Mouse (Mus musculus) MEL (cell line): ENCODE measurements at regions not wholly inside any gene's neighbourhood (a gene's known extent, or its start where the extent isn't known, plus 50 kb on each side); places are given as distances from the start of the nearest gene placed in this dataset.

Experiments used
- DNase-seq: peaks from one replicate; pipeline ENCODE4 v3.0.0; 2011; ENCODE audit warnings: low read depth, low spot score
- H3K27ac ChIP-seq: 2 replicates; pipeline ENCODE4 v1.5.1; 2012; ENCODE audit warnings: low read depth, mild to moderate bottlenecking, control low read depth, low read length, moderate library complexity; ENCODE audit not compliant: control insufficient read depth
- H3K27me3 ChIP-seq, 2 experiments: fragments of 150-350 bp in 1 of 2; sonication (generic) in 1 of 2; 2 replicates each; pipeline ENCODE4 v1.6.1; 2012; ENCODE audit warnings: low read length in 2 of 2, mild to moderate bottlenecking in 2 of 2, improper control_type of control experiment in 1 of 2, moderate library complexity in 1 of 2; ENCODE audit not compliant: insufficient read depth in 2 of 2, control insufficient read depth in 1 of 2
- H3K36me3 ChIP-seq, 2 experiments: 2 replicates each; pipeline ENCODE4 v1.6.1; 2012 to 2014; ENCODE audit warnings: low read length in 2 of 2, improper control_type of control experiment in 1 of 2, inconsistent platforms in 1 of 2, mild to moderate bottlenecking in 1 of 2; ENCODE audit not compliant: insufficient read depth in 2 of 2, control insufficient read depth in 1 of 2
- H3K4me1 ChIP-seq, 2 experiments: fragments of 150-350 bp in 1 of 2; sonication (generic) in 1 of 2; 2 replicates each; pipeline ENCODE4 v1.6.1; 2012; ENCODE audit warnings: low read length in 2 of 2, improper control_type of control experiment in 1 of 2, mild to moderate bottlenecking in 1 of 2; ENCODE audit not compliant: insufficient read depth in 2 of 2, control insufficient read depth in 1 of 2
- H3K4me3 ChIP-seq, 2 experiments: fragments of 150-350 bp in 1 of 2; sonication (generic) in 1 of 2; 2 replicates each; pipeline ENCODE4 v1.5.1; 2012; ENCODE audit warnings: low read depth in 2 of 2, low read length in 2 of 2, mild to moderate bottlenecking in 2 of 2, moderate library complexity in 2 of 2, control low read depth in 1 of 2, improper control_type of control experiment in 1 of 2; ENCODE audit not compliant: control insufficient read depth in 1 of 2, insufficient read depth in 1 of 2
- H3K79me2 ChIP-seq: 2 replicates; pipeline ENCODE4 v1.6.1; 2012; ENCODE audit warnings: mild to moderate bottlenecking, low read length, moderate library complexity; ENCODE audit not compliant: control insufficient read depth, poor library complexity, insufficient read depth
- H3K9ac ChIP-seq: 2 replicates; pipeline ENCODE4 v1.6.1; 2012; ENCODE audit warnings: low read depth, mild to moderate bottlenecking, control low read depth, low read length, moderate library complexity; ENCODE audit not compliant: control insufficient read depth, poor library complexity, severe bottlenecking
- H3K9me3 ChIP-seq: fragments of 150-350 bp; sonication (generic); replicated peaks from 2 replicates; pipeline ENCODE4 v1.6.1; 2012; ENCODE audit warnings: mild to moderate bottlenecking, low read length, improper control_type of control experiment, moderate library complexity; ENCODE audit not compliant: insufficient read depth
- CHD1 ChIP-seq: IDR thresholded peaks from 2 replicates; pipeline ENCODE4 v1.6.1; 2012; ENCODE audit warnings: low read depth, mild to moderate bottlenecking, inconsistent platforms, low read length, improper control_type of control experiment
- CHD2 ChIP-seq: IDR thresholded peaks from 2 replicates; pipeline ENCODE4 v1.6.1; 2011; ENCODE audit warnings: low read length, improper control_type of control experiment
- CTCF ChIP-seq, 3 experiments: IDR thresholded peaks in 2 of 3; conservative IDR thresholded peaks in 1 of 3; 2 replicates each; pipeline ENCODE4 v1.5.1; 2011 to 2012; ENCODE audit warnings: low read length in 3 of 3, low read depth in 2 of 3, mild to moderate bottlenecking in 2 of 3, improper control_type of control experiment in 1 of 3, inconsistent platforms in 1 of 3, mixed read lengths in 1 of 3, moderate library complexity in 1 of 3; ENCODE audit not compliant: control insufficient read depth in 1 of 3, insufficient read depth in 1 of 3, poor library complexity in 1 of 3, severe bottlenecking in 1 of 3
- E2F4 ChIP-seq: IDR thresholded peaks from 2 replicates; pipeline ENCODE4 v1.6.1; 2011; ENCODE audit warnings: low read depth, low read length, improper control_type of control experiment, borderline replicate concordance
- ETS1 ChIP-seq: IDR thresholded peaks from 2 replicates; pipeline ENCODE4 v1.6.1; 2012; ENCODE audit warnings: low read depth, mild to moderate bottlenecking, inconsistent platforms, low read length, improper control_type of control experiment, moderate library complexity
- GATA1 ChIP-seq: IDR thresholded peaks from 2 replicates; pipeline ENCODE4 v1.6.1; 2011; ENCODE audit warnings: low read depth, low read length, improper control_type of control experiment
- JUND ChIP-seq: IDR thresholded peaks from 2 replicates; pipeline ENCODE4 v1.6.1; 2011; ENCODE audit warnings: low read depth, mild to moderate bottlenecking, improper control_type of control experiment, low read length
- KAT2A ChIP-seq: conservative IDR thresholded peaks from 2 replicates; pipeline ENCODE4 v1.6.1; 2012; ENCODE audit warnings: low read depth, low read length, improper control_type of control experiment, inconsistent platforms
- MAFK ChIP-seq: IDR thresholded peaks from 2 replicates; pipeline ENCODE4 v1.6.1; 2011; ENCODE audit warnings: low read depth, mild to moderate bottlenecking, low read length, improper control_type of control experiment, borderline replicate concordance
- MAX ChIP-seq: IDR thresholded peaks from 2 replicates; pipeline ENCODE4 v1.6.1; 2011; ENCODE audit warnings: low read length, improper control_type of control experiment
- MEF2A ChIP-seq: IDR thresholded peaks from 2 replicates; pipeline ENCODE4 v1.6.1; 2014; ENCODE audit warnings: low read depth, mild to moderate bottlenecking, inconsistent platforms, low read length, improper control_type of control experiment; ENCODE audit not compliant: poor library complexity, insufficient replicate concordance, severe bottlenecking; ENCODE audit errors: extremely low read depth
- MYB ChIP-seq: IDR thresholded peaks from 2 replicates; pipeline ENCODE4 v1.6.1; 2011; ENCODE audit warnings: mild to moderate bottlenecking, low read depth, low read length, improper control_type of control experiment
- MYC ChIP-seq: IDR thresholded peaks from 2 replicates; pipeline ENCODE4 v1.6.1; 2011; ENCODE audit warnings: low read depth, mild to moderate bottlenecking, low read length, improper control_type of control experiment, moderate library complexity
- NELFE ChIP-seq: IDR thresholded peaks from 2 replicates; pipeline ENCODE4 v1.6.1; 2011; ENCODE audit warnings: low read depth, low read length, improper control_type of control experiment
- POLR2A ChIP-seq, 2 experiments: IDR thresholded peaks; 2 replicates each; pipeline ENCODE4 v1.6.1; 2011 to 2012; ENCODE audit warnings: low read length in 2 of 2, mild to moderate bottlenecking in 2 of 2, control low read depth in 1 of 2, improper control_type of control experiment in 1 of 2, low read depth in 1 of 2, moderate library complexity in 1 of 2; ENCODE audit not compliant: control insufficient read depth in 1 of 2, insufficient read depth in 1 of 2, poor library complexity in 1 of 2
- POLR2AphosphoS2 ChIP-seq: IDR thresholded peaks from 2 replicates; pipeline ENCODE4 v1.6.1; 2011; ENCODE audit warnings: low read length, improper control_type of control experiment
- POLR2AphosphoS5 ChIP-seq: IDR thresholded peaks from 2 replicates; pipeline ENCODE4 v1.6.1; 2012; ENCODE audit warnings: low read depth, borderline replicate concordance, mild to moderate bottlenecking, inconsistent platforms, low read length, moderate library complexity, mixed read lengths
- RAD21 ChIP-seq: IDR thresholded peaks from 2 replicates; pipeline ENCODE4 v1.6.1; 2011; ENCODE audit warnings: mild to moderate bottlenecking, low read depth, low read length, improper control_type of control experiment
- RCOR1 ChIP-seq: IDR thresholded peaks from 2 replicates; pipeline ENCODE4 v1.6.1; 2012; ENCODE audit warnings: low read depth, mild to moderate bottlenecking, inconsistent platforms, low read length, improper control_type of control experiment
- SMC3 ChIP-seq: IDR thresholded peaks from 2 replicates; pipeline ENCODE4 v1.6.1; 2011; ENCODE audit warnings: low read depth, low read length, improper control_type of control experiment
- TAL1 ChIP-seq: IDR thresholded peaks from 2 replicates; pipeline ENCODE4 v1.6.1; 2012; ENCODE audit warnings: mild to moderate bottlenecking, inconsistent platforms, low read length, moderate library complexity, mixed read lengths
- TBP ChIP-seq: IDR thresholded peaks from 2 replicates; pipeline ENCODE4 v1.8.0; 2011; ENCODE audit warnings: low read depth, low read length, improper control_type of control experiment
- TCF12 ChIP-seq: IDR thresholded peaks from 2 replicates; pipeline ENCODE4 v1.6.1; 2014; ENCODE audit warnings: low read depth, mild to moderate bottlenecking, inconsistent platforms, low read length, improper control_type of control experiment, moderate library complexity
- ZC3H11A ChIP-seq: IDR thresholded peaks from 2 replicates; pipeline ENCODE4 v1.6.1; 2012; ENCODE audit warnings: low read depth, mild to moderate bottlenecking, inconsistent platforms, low read length, improper control_type of control experiment
- ZKSCAN1 ChIP-seq: IDR thresholded peaks from 2 replicates; pipeline ENCODE4 v1.6.1; 2012; ENCODE audit warnings: low read depth, mild to moderate bottlenecking, inconsistent platforms, low read length, improper control_type of control experiment, moderate library complexity
- ZMIZ1 ChIP-seq: IDR thresholded peaks from 2 replicates; pipeline ENCODE4 v1.6.1; 2012; ENCODE audit warnings: low read depth, mild to moderate bottlenecking, inconsistent platforms, low read length, improper control_type of control experiment, moderate library complexity

DNA sequence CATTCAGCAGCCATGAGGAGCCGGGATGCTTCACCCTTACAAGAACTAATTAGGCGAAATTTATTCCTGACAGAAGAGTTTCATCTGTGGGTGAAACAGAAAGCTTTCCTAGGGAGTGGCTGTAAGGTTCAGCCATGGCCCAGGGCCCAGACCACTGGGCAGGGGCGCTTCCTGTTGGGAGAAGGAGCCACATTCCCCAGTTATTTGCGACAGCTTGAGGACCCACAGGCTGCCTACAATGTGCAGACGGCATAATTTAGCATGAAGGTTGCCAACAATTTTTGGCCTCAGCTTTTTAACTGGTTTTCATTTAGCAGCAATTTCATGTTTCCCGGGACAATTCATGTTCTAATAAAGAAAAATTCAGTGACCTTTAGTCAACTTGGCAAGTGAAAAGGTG is 106.7 kb upstream of the Spag17 start:
- H3K9ac ChIP-seq, result no peak overlapping the region
- H3K36me3 ChIP-seq, result no peaks in the 10 kb centered on the region
- no peaks in the 10 kb centered on the region for H3K27me3 ChIP-seq
- H3K9me3 ChIP-seq, result no peaks in the 10 kb centered on the region
- H3K79me2 ChIP-seq, result no peaks in the 10 kb centered on the region
- DNase-seq, result no peak
- H3K4me3 ChIP-seq, result no peak overlapping the region
- no peaks in the 10 kb centered on the region for H3K4me1 ChIP-seq
- TF ChIP-seq ZC3H11A (no peak), POLR2AphosphoS5 (no peak), ZMIZ1 (no peak), CHD2 (no peak), CTCF (IDR thresholded peaks at IDR 0.05 in 2 of 3, conservative IDR thresholded peaks at IDR 0.05 in 1 of 3; ENCODE audit: control insufficient read depth in 1 of 3, insufficient read depth in 1 of 3, low read depth in 2 of 3, low read length in 3 of 3, poor library complexity in 1 of 3, severe bottlenecking in 1 of 3) (no peak), SMC3 (no peak), TAL1 (no peak), ZKSCAN1 (no peak), ETS1 (no peak), MEF2A (no peak), MAFK (no peak), MYC (no peak)
- H3K27ac ChIP-seq, result no peak overlapping the region

DNA sequence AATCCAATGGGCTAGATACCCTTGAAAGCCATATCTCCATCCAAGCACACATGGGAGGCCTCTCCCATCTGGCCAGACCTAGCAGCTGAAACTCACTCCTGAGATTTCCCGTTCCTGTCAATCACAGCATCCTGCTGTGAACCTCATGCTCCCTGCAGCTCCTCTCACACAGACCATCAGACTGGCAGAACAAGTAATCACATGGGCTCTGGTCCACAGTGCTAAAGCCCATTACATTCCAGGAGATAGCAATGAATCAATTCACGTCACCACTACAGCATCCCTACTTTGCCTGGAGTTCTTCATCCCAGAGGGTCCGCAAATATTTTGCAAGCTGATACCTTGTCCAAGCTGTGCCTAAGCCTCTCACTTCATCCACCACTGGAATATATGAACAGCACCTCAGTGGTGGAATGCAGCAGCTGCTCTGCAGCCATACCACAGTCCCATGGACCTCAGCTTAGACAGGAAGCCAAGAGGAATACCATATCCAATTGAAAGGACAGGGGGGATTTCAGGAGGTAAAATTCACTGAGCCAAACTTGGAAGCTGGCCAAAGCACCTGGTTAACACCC is 99.2 kb upstream of the Spag17 start:
- no peak overlapping the region for H3K4me3 ChIP-seq
- H3K4me1 ChIP-seq, result no peaks in the 10 kb centered on the region
- no peak overlapping the region for H3K27ac ChIP-seq
- H3K36me3 ChIP-seq, result no peaks in the 10 kb centered on the region
- no peaks in the 10 kb centered on the region for H3K79me2 ChIP-seq
- TF ChIP-seq TCF12, result no peak
- TF ChIP-seq MAFK, result no peak
- no peak for TF ChIP-seq RCOR1
- no peak for TF ChIP-seq MAX
- no peak for DNase-seq
- no peak overlapping the region for H3K9ac ChIP-seq
- H3K9me3 ChIP-seq, result no peaks in the 10 kb centered on the region
- no peaks in the 10 kb centered on the region for H3K27me3 ChIP-seq

DNA sequence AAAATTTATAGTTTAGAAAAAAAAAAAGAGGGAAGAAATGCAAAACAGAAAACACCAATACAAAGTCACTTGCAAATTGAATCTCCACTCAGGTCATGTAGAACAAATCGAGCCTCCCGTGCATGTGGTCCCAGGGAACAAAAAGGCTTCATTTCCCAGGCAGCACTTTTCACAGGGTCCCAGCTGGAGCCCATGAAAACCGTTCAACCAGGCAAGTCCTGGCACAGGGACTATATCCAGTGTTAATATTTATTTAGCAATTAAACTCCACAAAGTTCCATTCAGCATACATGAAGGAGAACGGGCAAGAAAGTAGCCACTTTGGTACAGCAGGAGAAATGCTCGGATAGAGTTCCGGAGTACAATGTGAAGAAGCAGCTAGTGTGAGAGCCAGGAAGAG is 93.9 kb upstream of the Spag17 start:
- H3K4me3 ChIP-seq, result no peak overlapping the region
- H3K4me1 ChIP-seq, result no peaks in the 10 kb centered on the region
- DNase-seq, result no peak
- H3K27me3 ChIP-seq, result no peaks in the 10 kb centered on the region
- H3K36me3 ChIP-seq, result no peaks in the 10 kb centered on the region
- no peaks in the 10 kb centered on the region for H3K79me2 ChIP-seq
- no peak overlapping the region for H3K9ac ChIP-seq
- no peaks in the 10 kb centered on the region for H3K9me3 ChIP-seq
- TF ChIP-seq JUND (no peak), ZC3H11A (no peak), TBP (no peak), NELFE (no peak), RAD21 (no peak), MEF2A (no peak), ZKSCAN1 (no peak), GATA1 (no peak), RCOR1 (no peak), CHD1 (no peak), E2F4 (no peak), POLR2AphosphoS2 (no peak), POLR2A (IDR thresholded peaks at IDR 0.05; ENCODE audit: control insufficient read depth in 1 of 2, insufficient read depth in 1 of 2, low read depth in 1 of 2, low read length in 2 of 2, poor library complexity in 1 of 2) (no peak), MYB (no peak), KAT2A (no peak)
- no peak overlapping the region for H3K27ac ChIP-seq
